Mouse (Mus musculus) frontal cortex, adult (tissue): ENCODE measurements around the gene Hnrnpul2.

Experiments used
- ATAC-seq: cut with Nextera tagmentation; 2 replicates; pipeline ENCODE4 v1.9.2; 2017; ENCODE audit warnings: mild to moderate bottlenecking, moderate library complexity, mixed read lengths; ENCODE audit not compliant: low TSS enrichment

Gene Hnrnpul2

GRCm38 (mm10) chr19:8819596-8820423 lies at the start of gene Hnrnpul2:
Gene Hnrnpul2, plus strand, starts transcription at chr19:8820010.
- ATAC-seq = peak; percentile 88

- ATAC-seq = peak; percentile 53; the same call in 1 of the 2 replicates
These were observed 49.1 kb upstream of the Hnrnpul2 start, which contains the start of gene Tmem223 for GRCm38 (mm10) chr19:8770567-8771270. Gene Tmem223, plus strand, starts transcription at chr19:8770996.

- no peak for ATAC-seq
These were observed 46.8 kb upstream of the Hnrnpul2 start for GRCm38 (mm10) chr19:8772996-8773395.

GRCm38 (mm10) chr19:8773409-8773808 lies 46.4 kb upstream of the Hnrnpul2 start:
- ATAC-seq = no peak

GRCm38 (mm10) chr19:8774086-8774835 lies 45.5 kb upstream of the Hnrnpul2 start, which contains the start of gene Tmem179b:
Gene Tmem179b, minus strand, starts transcription at chr19:8774467.
- peak; percentile 85 for ATAC-seq

GRCm38 (mm10) chr19:8774951-8775421 lies 44.8 kb upstream of the Hnrnpul2 start:
- no peak for ATAC-seq

- peak; percentile 98 for ATAC-seq
These were observed 33.6 kb upstream of the Hnrnpul2 start, which contains the start of gene Taf6l for GRCm38 (mm10) chr19:8786008-8786781. Gene Taf6l, minus strand, starts transcription at chr19:8786417.

- ATAC-seq = no peak
These were observed 31.3 kb upstream of the Hnrnpul2 start for GRCm38 (mm10) chr19:8788521-8788920.

GRCm38 (mm10) chr19:8789171-8789570 lies 30.6 kb upstream of the Hnrnpul2 start:
- peak; percentile 51 for ATAC-seq

GRCm38 (mm10) chr19:8790171-8790570 lies 29.6 kb upstream of the Hnrnpul2 start:
- no peak for ATAC-seq

GRCm38 (mm10) chr19:8798264-8798946 lies 21.4 kb upstream of the Hnrnpul2 start, which contains the start of gene Polr2g:
Gene Polr2g, minus strand, starts transcription at chr19:8798577.
- peak; percentile 80 for ATAC-seq

GRCm38 (mm10) chr19:8798947-8799315 lies 20.9 kb upstream of the Hnrnpul2 start:
- no peak for ATAC-seq

- peak; percentile 91 for ATAC-seq
These were observed 17.5 kb upstream of the Hnrnpul2 start, which contains the start of gene Zbtb3 for GRCm38 (mm10) chr19:8802130-8802821. Gene Zbtb3, plus strand, starts transcription at chr19:8802555.

- no peak for ATAC-seq
These were observed 16.5 kb upstream of the Hnrnpul2 start for GRCm38 (mm10) chr19:8803204-8803780.

- ATAC-seq = no peak
These were observed 15.7 kb upstream of the Hnrnpul2 start for GRCm38 (mm10) chr19:8803879-8804660.

GRCm38 (mm10) chr19:8806810-8807209 lies 13.0 kb upstream of the Hnrnpul2 start:
- no peak for ATAC-seq

GRCm38 (mm10) chr19:8815812-8816211 lies 4.0 kb upstream of the Hnrnpul2 start:
- no peak for ATAC-seq

- ATAC-seq = no peak
These were observed 2.8 kb upstream of the Hnrnpul2 start for GRCm38 (mm10) chr19:8817001-8817400.
